Mouse (Mus musculus): ENCODE results near the gene Smtnl2. TPM values are rescaled to one million over a fixed set of nuclear protein-coding genes. Genes with fewer than 3 reads are reported as not detected.
"Not testable (repeated sequence)": the region's sequence is repeated elsewhere in the genome, so short reads cannot be mapped to it uniquely, and the experiment has no call there.

The Smtnl2 gene
- polyA plus RNA-seq, 1 experiment from 2014 or later, result 41.5 TPM

- Histone ChIP-seq H3K9me3 (no peaks in the 10 kb centered on the region), H3K36me3 (no peaks in the 10 kb centered on the region), H3K4me2 (replicated peaks) (no peak overlapping the region), H3K4me3 (no peak overlapping the region), H3K27ac (no peak overlapping the region), H3K9ac (no peak overlapping the region), H3K4me1 (peaks cover 3% of the 10 kb centered on the region), H3K27me3 (no peaks in the 10 kb centered on the region)
- no peak for ATAC-seq (ENCODE audit: low FRiP score, low read depth)
- 88% methylated on average over 16 of the region's 16 CpGs for WGBS
These were observed 25.5 kb upstream of the Smtnl2 start for GRCm38 (mm10) chr11:72436756-72437650.

- no peak overlapping the region for H3K27ac ChIP-seq
- no peak overlapping the region for H3K4me2 ChIP-seq (replicated peaks)
- H3K9ac ChIP-seq, result no peak overlapping the region
- no peaks in the 10 kb centered on the region for H3K9me3 ChIP-seq
- no peaks in the 10 kb centered on the region for H3K4me1 ChIP-seq
- H3K36me3 ChIP-seq, result no peaks in the 10 kb centered on the region
- 78% methylated on average over 5 of the region's 5 CpGs for WGBS
- no peak for ATAC-seq (ENCODE audit: low FRiP score, low read depth)
- H3K4me3 ChIP-seq, result no peak overlapping the region
- no peaks in the 10 kb centered on the region for H3K27me3 ChIP-seq
These were observed 24.8 kb upstream of the Smtnl2 start for GRCm38 (mm10) chr11:72436271-72436670.

DNA sequence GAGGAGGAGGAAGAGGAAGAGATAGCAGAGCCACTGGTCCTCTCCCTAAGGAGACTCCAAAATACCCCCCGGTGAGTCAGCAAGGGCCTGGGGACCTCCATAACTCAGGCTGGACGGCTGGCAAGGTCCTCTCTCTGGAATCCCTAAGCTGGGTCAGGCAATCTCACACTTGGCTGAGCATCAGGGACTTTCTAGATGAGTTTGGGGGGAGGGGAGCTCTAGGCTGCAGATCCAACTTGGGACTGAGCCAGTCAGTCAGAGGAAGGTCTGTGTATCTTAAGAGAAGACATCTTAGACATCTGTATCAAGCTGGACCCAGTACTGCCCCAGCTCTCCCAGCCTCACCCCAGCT lies 24.2 kb upstream of the Smtnl2 start:
- Histone ChIP-seq H3K36me3 (no peaks in the 10 kb centered on the region), H3K4me3 (no peak overlapping the region), H3K27me3 (no peaks in the 10 kb centered on the region), H3K9me3 (no peaks in the 10 kb centered on the region), H3K4me2 (replicated peaks) (no peak overlapping the region), H3K4me1 (no peaks in the 10 kb centered on the region), H3K27ac (no peak overlapping the region), H3K9ac (no peak overlapping the region)
- WGBS, result 55% methylated on average over 2 of the region's 2 CpGs
- no peak for ATAC-seq (ENCODE audit: low FRiP score, low read depth)

GRCm38 (mm10) chr11:72434963-72435693 lies 23.6 kb upstream of the Smtnl2 start, which contains the start of gene Ggt6:
Gene Ggt6 (plus strand): TSS chr11:72435526.
- Histone ChIP-seq H3K4me1 (no peaks in the 10 kb centered on the region), H3K4me2 (replicated peaks) (no peak within 1 kb of the TSS), H3K36me3 (no peaks in the 10 kb centered on the region), H3K27ac (no peak within 1 kb of the TSS), H3K27me3 (no peaks in the 10 kb centered on the region), H3K9ac (no peak within 1 kb of the TSS), H3K9me3 (no peaks in the 10 kb centered on the region), H3K4me3 (no peak within 1 kb of the TSS)
- no peak; the same call in 1 of the 2 replicates for ATAC-seq (ENCODE audit: low FRiP score, low read depth)
- 54% methylated on average over 11 of the region's 11 CpGs for WGBS

GRCm38 (mm10) chr11:72430311-72431068 lies 19.0 kb upstream of the Smtnl2 start:
- not testable (repeated sequence) for H3K27ac ChIP-seq
- WGBS, result 71% methylated on average over 9 of the region's 9 CpGs

GRCm38 (mm10) chr11:72429288-72429690 lies 17.8 kb upstream of the Smtnl2 start:
- Histone ChIP-seq H3K27me3 (no peaks in the 10 kb centered on the region), H3K4me3 (no peak overlapping the region), H3K4me2 (replicated peaks) (0 out of 2 replicates have a peak overlapping the region, but pooled peaks have one; percentile 5), H3K9me3 (peaks cover 3% of the 10 kb centered on the region; the same call in 1 of the 2 replicates), H3K27ac (no peak overlapping the region), H3K4me1 (peaks cover 2% of the 10 kb centered on the region; the same call in 1 of the 2 replicates), H3K9ac (no peak overlapping the region), H3K36me3 (no peaks in the 10 kb centered on the region)
- 41% methylated on average over 7 of the region's 7 CpGs for WGBS
- ATAC-seq (ENCODE audit: low FRiP score, low read depth), result no peak

More at GRCm38 (mm10) chr11:72430311-72431068, 19.0 kb upstream of the Smtnl2 start:
- not testable (repeated sequence) for H3K27me3 ChIP-seq; ATAC-seq (ENCODE audit: low FRiP score, low read depth); H3K9me3 ChIP-seq; H3K4me1 ChIP-seq; H3K36me3 ChIP-seq; H3K9ac ChIP-seq; H3K4me3 ChIP-seq; H3K4me2 ChIP-seq (replicated peaks)

DNA sequence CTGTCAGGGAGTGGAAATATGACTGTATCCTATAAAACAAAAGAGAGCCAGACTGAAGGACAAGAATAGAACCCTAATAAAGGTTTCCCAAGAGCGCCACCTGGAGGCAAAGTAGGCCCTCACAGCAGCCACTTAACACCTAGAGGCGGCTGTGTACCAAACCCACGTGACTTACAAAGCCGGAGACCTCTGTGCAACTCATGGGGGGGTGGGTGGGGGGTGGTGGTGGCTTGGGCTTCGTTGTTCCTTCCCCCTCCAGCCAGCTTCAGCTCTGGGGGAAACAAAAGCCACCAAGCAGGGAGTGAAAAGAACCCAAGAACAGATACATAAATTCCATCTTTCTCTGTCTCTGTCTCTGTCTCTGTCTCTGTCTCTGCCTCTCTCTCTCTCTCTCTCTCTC lies 17.2 kb upstream of the Smtnl2 start:
- H3K9me3 ChIP-seq, result peaks cover 3% of the 10 kb centered on the region; the same call in 1 of the 2 replicates
- H3K9ac ChIP-seq, result no peak overlapping the region
- H3K4me3 ChIP-seq, result no peak overlapping the region
- peaks cover 2% of the 10 kb centered on the region; the same call in 1 of the 2 replicates for H3K4me1 ChIP-seq
- no peaks in the 10 kb centered on the region for H3K36me3 ChIP-seq
- no peak overlapping the region for H3K27ac ChIP-seq
- ATAC-seq (ENCODE audit: low FRiP score, low read depth), result no peak
- no peaks in the 10 kb centered on the region for H3K27me3 ChIP-seq
- H3K4me2 ChIP-seq (replicated peaks), result no peak overlapping the region
- under 1% methylated on average over 5 of the region's 5 CpGs for WGBS

DNA sequence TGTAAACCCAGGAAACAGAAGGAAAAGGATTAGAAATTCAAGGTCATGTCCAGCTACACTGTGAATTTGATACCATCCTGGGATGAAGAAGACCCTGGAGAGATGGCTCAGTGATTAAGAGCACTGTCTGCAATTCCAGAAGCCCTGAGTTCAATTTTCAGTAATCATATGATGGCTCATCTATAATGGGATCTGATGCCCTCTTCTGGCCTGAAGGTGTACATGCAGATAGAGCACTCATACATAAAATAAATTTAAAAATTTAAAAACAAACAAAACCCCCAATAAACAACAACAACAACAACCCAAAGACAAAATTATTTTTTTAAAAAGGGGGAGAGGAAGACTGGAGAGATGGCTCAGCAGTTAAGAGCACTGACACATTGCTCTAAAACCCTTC lies 15.4 kb upstream of the Smtnl2 start:
- no peak for ATAC-seq (ENCODE audit: low FRiP score, low read depth)
- no peak overlapping the region for H3K4me3 ChIP-seq
- no peak overlapping the region for H3K27ac ChIP-seq

DNA sequence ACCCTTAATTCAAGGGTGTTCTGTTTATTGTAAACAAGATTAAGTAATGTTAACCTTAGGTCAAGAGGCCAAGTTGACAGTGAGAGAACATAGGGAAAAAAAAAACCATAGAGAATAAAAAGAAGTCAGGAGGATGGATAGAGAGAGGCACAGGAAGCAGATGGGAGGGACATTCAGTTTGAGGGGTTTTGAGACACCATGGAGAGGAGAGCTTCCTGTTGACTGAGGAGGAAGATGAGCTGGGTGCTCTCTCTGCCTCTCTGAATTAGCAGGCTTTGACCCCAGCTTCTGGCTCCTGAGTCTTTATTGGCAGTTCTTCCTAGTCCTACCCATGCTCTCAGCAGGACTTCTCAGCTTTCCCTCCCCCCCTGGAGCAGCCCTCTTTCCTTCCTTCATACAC lies 13.7 kb upstream of the Smtnl2 start:
- no peak overlapping the region for H3K4me2 ChIP-seq (replicated peaks)
- no peak for ATAC-seq (ENCODE audit: low FRiP score, low read depth)
- H3K9me3 ChIP-seq, result peaks cover 3% of the 10 kb centered on the region; the same call in 1 of the 2 replicates

More for the DNA sequence above, 15.4 kb upstream of the Smtnl2 start:
- peaks cover 2% of the 10 kb centered on the region; the same call in 1 of the 2 replicates for H3K4me1 ChIP-seq
- H3K27me3 ChIP-seq, result no peaks in the 10 kb centered on the region
- H3K9me3 ChIP-seq, result peaks cover 3% of the 10 kb centered on the region; the same call in 1 of the 2 replicates
- no peak overlapping the region for H3K9ac ChIP-seq
- no peak overlapping the region for H3K4me2 ChIP-seq (replicated peaks)
- no peaks in the 10 kb centered on the region for H3K36me3 ChIP-seq

GRCm38 (mm10) chr11:72423686-72424085 lies 12.2 kb upstream of the Smtnl2 start:
- H3K27me3 ChIP-seq, result no peaks in the 10 kb centered on the region
- 88% methylated on average over 4 of the region's 4 CpGs for WGBS

More for the DNA sequence above, 13.7 kb upstream of the Smtnl2 start:
- H3K36me3 ChIP-seq, result no peaks in the 10 kb centered on the region
- peaks cover 2% of the 10 kb centered on the region; the same call in 1 of the 2 replicates for H3K4me1 ChIP-seq
- no peak overlapping the region for H3K9ac ChIP-seq
- H3K27me3 ChIP-seq, result no peaks in the 10 kb centered on the region
- H3K4me3 ChIP-seq, result no peak overlapping the region
- H3K27ac ChIP-seq, result no peak overlapping the region

DNA sequence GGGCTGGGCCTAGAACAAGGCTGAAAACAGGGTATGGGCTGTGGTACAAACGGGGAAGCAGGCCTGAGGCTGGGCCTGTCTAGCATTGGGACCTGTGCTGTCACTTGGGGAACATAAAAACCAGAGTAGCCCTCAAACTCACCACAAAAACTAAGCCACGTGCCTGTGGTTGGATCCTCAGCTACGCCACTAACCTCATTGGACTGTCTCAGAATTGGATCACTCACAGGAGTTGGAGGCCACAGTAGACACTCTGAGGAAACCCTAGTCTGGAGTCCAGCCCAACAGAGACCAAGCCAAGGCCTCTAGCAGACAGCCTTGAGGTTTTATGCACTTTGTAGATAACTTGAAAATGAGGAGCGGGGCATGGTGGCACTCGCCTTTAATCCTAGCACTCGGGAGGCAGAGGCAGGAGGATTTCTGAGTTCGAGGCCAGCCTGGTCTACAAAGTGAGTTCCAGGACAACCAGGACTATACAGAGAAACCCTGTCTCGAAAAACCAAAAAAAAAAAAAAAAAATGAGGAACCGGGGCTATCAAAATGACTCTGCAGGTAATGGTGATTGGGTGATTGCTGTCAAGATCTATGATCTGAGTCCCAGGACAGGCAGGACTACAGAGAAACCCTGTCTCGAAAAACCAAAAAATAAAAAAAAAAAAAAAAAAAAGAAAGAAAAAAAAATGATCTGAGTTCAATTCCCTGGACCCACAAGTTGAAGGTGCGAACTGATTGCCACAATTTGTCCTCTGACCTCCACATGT lies 10.2 kb upstream of the Smtnl2 start:
- no peak overlapping the region for H3K4me3 ChIP-seq
- 88% methylated on average over 11 of the region's 11 CpGs for WGBS

More at GRCm38 (mm10) chr11:72423686-72424085, 12.2 kb upstream of the Smtnl2 start:
- Histone ChIP-seq H3K4me1 (peaks cover 2% of the 10 kb centered on the region; the same call in 1 of the 2 replicates), H3K4me2 (replicated peaks) (no peak overlapping the region), H3K4me3 (no peak overlapping the region), H3K9ac (no peak overlapping the region), H3K9me3 (peaks cover 3% of the 10 kb centered on the region; the same call in 1 of the 2 replicates), H3K36me3 (no peaks in the 10 kb centered on the region), H3K27ac (no peak overlapping the region)
- no peak for ATAC-seq (ENCODE audit: low FRiP score, low read depth)

More for the DNA sequence above, 10.2 kb upstream of the Smtnl2 start:
- H3K9ac ChIP-seq, result no peak overlapping the region
- no peaks in the 10 kb centered on the region for H3K27me3 ChIP-seq
- no peak overlapping the region for H3K27ac ChIP-seq
- H3K4me1 ChIP-seq, result peaks cover 17% of the 10 kb centered on the region
- no peak for ATAC-seq (ENCODE audit: low FRiP score, low read depth)
- H3K36me3 ChIP-seq, result no peaks in the 10 kb centered on the region
- H3K4me2 ChIP-seq (replicated peaks), result no peak overlapping the region
- no peaks in the 10 kb centered on the region for H3K9me3 ChIP-seq

Data from limb, embryonic 13.5 days (tissue).